Mouse (Mus musculus) midbrain, embryonic 14.5 days (tissue): ENCODE results near the gene Enah. TPM values are rescaled to one million over a fixed set of nuclear protein-coding genes. Genes with fewer than 3 reads are reported as not detected.
A peak's percentile ranks its signal among the peaks of the same experiment; 100 is the strongest.

Source experiments
- ATAC-seq: fragments of 200-750 bp; cut with Nextera tagmentation; 2 replicates; pipeline ENCODE4 v1.8.0; 2017; ENCODE audit warnings: moderate number of reproducible peaks, moderate library complexity; ENCODE audit not compliant: low FRiP score, low TSS enrichment
- DNase-seq: peaks from one replicate; pipeline ENCODE4 v3.0.0-alpha.2; 2015
- H3K27ac ChIP-seq: fragments of 300-500 bp; sonication (generic); replicated peaks from 2 replicates; pipeline ENCODE4 v1.5.1; 2014; ENCODE audit warnings: mild to moderate bottlenecking, low read depth, low read length, moderate library complexity
- H3K27me3 ChIP-seq: fragments of 300-500 bp; sonication (generic); 2 replicates; pipeline ENCODE4 v1.6.1; 2014; ENCODE audit warnings: low read length, control low read depth, mixed read lengths; ENCODE audit not compliant: control insufficient read depth, insufficient read depth
- H3K36me3 ChIP-seq: fragments of 300-500 bp; sonication (generic); 2 replicates; pipeline ENCODE4 v1.6.1; 2014; ENCODE audit warnings: low read length, control low read depth; ENCODE audit not compliant: control insufficient read depth, insufficient read depth
- H3K4me1 ChIP-seq: fragments of 300-500 bp; sonication (generic); 2 replicates; pipeline ENCODE4 v1.6.1; 2014; ENCODE audit warnings: mild to moderate bottlenecking, antibody characterized with exemption, low read length, control low read depth; ENCODE audit not compliant: control insufficient read depth, insufficient read depth
- H3K4me2 ChIP-seq: fragments of 300-500 bp; sonication (generic); 2 replicates; pipeline ENCODE4 v1.6.1; 2014; ENCODE audit warnings: mild to moderate bottlenecking, low read length, moderate library complexity
- H3K4me3 ChIP-seq: fragments of 300-500 bp; sonication (generic); replicated peaks from 2 replicates; pipeline ENCODE4 v1.5.1; 2014; ENCODE audit warnings: low read depth, low read length
- H3K9ac ChIP-seq: fragments of 300-500 bp; sonication (generic); replicated peaks from 2 replicates; pipeline ENCODE4 v1.6.1; 2014; ENCODE audit warnings: mild to moderate bottlenecking, low read length, moderate library complexity
- H3K9me3 ChIP-seq: fragments of 300-500 bp; sonication (generic); 2 replicates; pipeline ENCODE4 v1.6.1; 2016; ENCODE audit warnings: low read length, control low read depth, mixed read lengths; ENCODE audit not compliant: control insufficient read depth
- WGBS: fragments of 180-500 bp; shearing (Covaris S2); extraction: QIAGEN DNeasy Blood & Tissue Kit; methylation state at CpG from one replicate; pipeline ENCODE4 v1.1.7; 2014; 5-methylcytosine and 5-hydroxymethylcytosine counted together
- polyA plus RNA-seq: library from polyadenylated mRNA; unstranded; fragments of >200 nt; fragmentation: Nextera tagmentation; extraction: Ambion mirVana; gene quantifications from 2 replicates; pipeline ENCODE4 v1.2.1, GENCODE M21; 2014

Gene Enah
- polyA plus RNA-seq, 1 experiment from 2014 or later = 42.9 TPM

- DNase-seq (no peak), ATAC-seq (no peak)
- Histone ChIP-seq H3K4me3 (no peak overlapping the region), H3K27me3 (no peaks in the 10 kb centered on the region), H3K27ac (no peak overlapping the region), H3K9me3 (no peaks in the 10 kb centered on the region), H3K4me2 (no peak overlapping the region), H3K9ac (no peak overlapping the region), H3K4me1 (0 out of 2 replicates have a peak, but pooled peaks cover 6% of the 10 kb centered on the region), H3K36me3 (no peaks in the 10 kb centered on the region)
- WGBS = 32% methylated on average over 2 of the region's 2 CpGs
Measured at GRCm38 (mm10) chr1:181987226-181987625, 32.6 kb downstream of the Enah start.

- Histone ChIP-seq H3K4me3 (no peak overlapping the region), H3K27me3 (no peaks in the 10 kb centered on the region), H3K4me1 (0 out of 2 replicates have a peak, but pooled peaks cover 6% of the 10 kb centered on the region), H3K4me2 (no peak overlapping the region), H3K27ac (no peak overlapping the region), H3K36me3 (no peaks in the 10 kb centered on the region), H3K9ac (no peak overlapping the region), H3K9me3 (no peaks in the 10 kb centered on the region)
- no peak for DNase-seq
- 70% methylated on average over 1 of the region's 1 CpGs for WGBS
- no peak for ATAC-seq
Measured at GRCm38 (mm10) chr1:181985880-181986279, 33.9 kb downstream of the Enah start.

GRCm38 (mm10) chr1:181984811-181985210, 35.0 kb downstream of the Enah start:
- no peak overlapping the region for H3K9ac ChIP-seq
- 100% methylated on average over 2 of the region's 2 CpGs for WGBS
- DNase-seq = no peak
- no peak overlapping the region for H3K4me3 ChIP-seq
- no peak overlapping the region for H3K27ac ChIP-seq
- no peaks in the 10 kb centered on the region for H3K9me3 ChIP-seq
- H3K27me3 ChIP-seq = no peaks in the 10 kb centered on the region
- 0 out of 2 replicates have a peak, but pooled peaks cover 6% of the 10 kb centered on the region for H3K4me1 ChIP-seq
- no peaks in the 10 kb centered on the region for H3K36me3 ChIP-seq
- H3K4me2 ChIP-seq = no peak overlapping the region
- ATAC-seq = no peak

GRCm38 (mm10) chr1:181980017-181980719, 39.6 kb downstream of the Enah start:
- DNase-seq = no peak
- ATAC-seq = no peak
- Histone ChIP-seq H3K27me3 (no peaks in the 10 kb centered on the region), H3K9ac (no peak overlapping the region), H3K4me1 (0 out of 2 replicates have a peak, but pooled peaks cover 6% of the 10 kb centered on the region), H3K4me2 (no peak overlapping the region), H3K36me3 (no peaks in the 10 kb centered on the region), H3K4me3 (no peak overlapping the region), H3K9me3 (no peaks in the 10 kb centered on the region), H3K27ac (no peak overlapping the region)
- WGBS = 84% methylated on average over 14 of the region's 14 CpGs

- Histone ChIP-seq H3K9me3 (no peaks in the 10 kb centered on the region), H3K27ac (0 out of 2 replicates have a peak overlapping the region, but pooled peaks have one; percentile 41), H3K4me3 (no peak overlapping the region), H3K27me3 (no peaks in the 10 kb centered on the region), H3K4me1 (0 out of 2 replicates have a peak, but pooled peaks cover 9% of the 10 kb centered on the region), H3K4me2 (no peak overlapping the region), H3K9ac (no peak overlapping the region), H3K36me3 (no peaks in the 10 kb centered on the region)
- 74% methylated on average over 3 of the region's 3 CpGs for WGBS
- no peak for ATAC-seq
- DNase-seq = no peak
Measured at GRCm38 (mm10) chr1:181975510-181975909, 44.3 kb downstream of the Enah start.

GRCm38 (mm10) chr1:181974897-181975296, 44.9 kb downstream of the Enah start:
- H3K27me3 ChIP-seq = no peaks in the 10 kb centered on the region
- ATAC-seq (no peak), DNase-seq (no peak)

GRCm38 (mm10) chr1:181965277-181965676, 54.5 kb downstream of the Enah start:
- ATAC-seq (no peak), DNase-seq (no peak)
- Histone ChIP-seq H3K4me3 (no peak overlapping the region), H3K4me2 (no peak overlapping the region), H3K4me1 (no peaks in the 10 kb centered on the region), H3K36me3 (0 out of 2 replicates have a peak, but pooled peaks cover 3% of the 10 kb centered on the region), H3K9ac (no peak overlapping the region), H3K9me3 (no peaks in the 10 kb centered on the region), H3K27me3 (no peaks in the 10 kb centered on the region), H3K27ac (no peak overlapping the region)
- 89% methylated on average over 1 of the region's 1 CpGs for WGBS

More at GRCm38 (mm10) chr1:181974897-181975296, 44.9 kb downstream of the Enah start:
- Histone ChIP-seq H3K9ac (no peak overlapping the region), H3K4me3 (no peak overlapping the region), H3K4me1 (0 out of 2 replicates have a peak, but pooled peaks cover 11% of the 10 kb centered on the region), H3K4me2 (no peak overlapping the region), H3K36me3 (no peaks in the 10 kb centered on the region), H3K27ac (no peak overlapping the region), H3K9me3 (no peaks in the 10 kb centered on the region)

- H3K4me3 ChIP-seq = no peak overlapping the region
- H3K27ac ChIP-seq = no peak overlapping the region
- H3K27me3 ChIP-seq = no peaks in the 10 kb centered on the region
- no peak overlapping the region for H3K4me2 ChIP-seq
- ATAC-seq (no peak), DNase-seq (no peak)
- H3K9ac ChIP-seq = no peak overlapping the region
- 70% methylated on average over 3 of the region's 3 CpGs for WGBS
- 0 out of 2 replicates have a peak, but pooled peaks cover 5% of the 10 kb centered on the region for H3K36me3 ChIP-seq
- H3K9me3 ChIP-seq = no peaks in the 10 kb centered on the region
- no peaks in the 10 kb centered on the region for H3K4me1 ChIP-seq
Measured at GRCm38 (mm10) chr1:181963827-181964226, 56.0 kb downstream of the Enah start.

GRCm38 (mm10) chr1:181963351-181963750, 56.4 kb downstream of the Enah start:
- Histone ChIP-seq H3K9ac (no peak overlapping the region), H3K27me3 (no peaks in the 10 kb centered on the region)
- no peak for ATAC-seq

More at GRCm38 (mm10) chr1:181963351-181963750, 56.4 kb downstream of the Enah start:
- WGBS = 95% methylated on average over 4 of the region's 4 CpGs
- H3K4me1 ChIP-seq = no peaks in the 10 kb centered on the region
- H3K36me3 ChIP-seq = 0 out of 2 replicates have a peak, but pooled peaks cover 5% of the 10 kb centered on the region
- H3K27ac ChIP-seq = no peak overlapping the region
- no peak for DNase-seq
- no peak overlapping the region for H3K4me3 ChIP-seq
- no peak overlapping the region for H3K4me2 ChIP-seq
- no peaks in the 10 kb centered on the region for H3K9me3 ChIP-seq
